Mouse (Mus musculus) adipose tissue, adult 10 weeks (tissue): Measurements from ENCODE around the gene Tmem268. TPM values are rescaled to one million over a fixed set of nuclear protein-coding genes. Genes with fewer than 3 reads are reported as not detected.

Experiments
- polyA plus RNA-seq: library from polyadenylated mRNA; stranded (reverse); fragments of 350-450 nt; fragmentation: Illumina TruSeq; extraction: RNeasy Lipid Tissue Mini Kit (QIAGEN cat#74804); gene quantifications from one replicate; pipeline ENCODE4 v1.2.3, GENCODE M21; 2014; ENCODE audit warnings: low read depth, low replicate concordance

Gene Tmem268
- 14.1 TPM for polyA plus RNA-seq

DNA sequence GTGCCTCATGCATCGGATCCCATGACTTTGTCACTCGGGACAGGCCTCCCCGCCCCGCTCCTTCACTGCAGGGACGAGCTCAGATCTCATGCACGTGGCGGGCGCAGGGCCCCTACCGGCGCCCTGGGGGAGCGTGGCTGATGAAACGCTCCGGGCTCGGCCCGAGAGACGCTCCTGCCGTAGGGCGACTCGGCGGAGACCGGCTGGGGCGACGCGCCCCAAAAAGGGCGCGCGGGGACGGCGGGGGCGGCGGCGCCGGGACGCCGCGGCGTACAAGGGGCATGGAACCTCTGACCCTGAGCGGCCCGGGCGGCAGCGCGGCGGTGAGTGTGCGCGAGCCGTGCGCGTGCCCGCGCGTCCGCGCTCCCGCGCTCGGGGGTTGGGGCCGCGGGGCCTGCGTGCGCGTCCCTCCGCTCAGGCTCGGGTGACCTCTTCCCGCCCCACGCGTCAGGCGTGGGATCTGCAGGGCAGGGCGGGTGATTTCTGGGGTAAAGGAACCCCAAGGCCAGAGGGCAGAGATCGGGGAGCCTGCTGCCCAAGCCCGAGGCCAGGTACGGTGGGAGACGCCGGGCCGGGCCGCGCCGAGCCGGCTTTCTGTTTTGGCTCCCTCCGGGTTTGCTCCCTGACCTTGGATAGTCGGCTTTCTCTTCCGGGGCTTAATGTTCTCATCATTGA lies at the start of gene Tmem268:
TSS of gene Tmem268 (plus strand) at position 375 of the 675 bp plus-strand sequence.

DNA sequence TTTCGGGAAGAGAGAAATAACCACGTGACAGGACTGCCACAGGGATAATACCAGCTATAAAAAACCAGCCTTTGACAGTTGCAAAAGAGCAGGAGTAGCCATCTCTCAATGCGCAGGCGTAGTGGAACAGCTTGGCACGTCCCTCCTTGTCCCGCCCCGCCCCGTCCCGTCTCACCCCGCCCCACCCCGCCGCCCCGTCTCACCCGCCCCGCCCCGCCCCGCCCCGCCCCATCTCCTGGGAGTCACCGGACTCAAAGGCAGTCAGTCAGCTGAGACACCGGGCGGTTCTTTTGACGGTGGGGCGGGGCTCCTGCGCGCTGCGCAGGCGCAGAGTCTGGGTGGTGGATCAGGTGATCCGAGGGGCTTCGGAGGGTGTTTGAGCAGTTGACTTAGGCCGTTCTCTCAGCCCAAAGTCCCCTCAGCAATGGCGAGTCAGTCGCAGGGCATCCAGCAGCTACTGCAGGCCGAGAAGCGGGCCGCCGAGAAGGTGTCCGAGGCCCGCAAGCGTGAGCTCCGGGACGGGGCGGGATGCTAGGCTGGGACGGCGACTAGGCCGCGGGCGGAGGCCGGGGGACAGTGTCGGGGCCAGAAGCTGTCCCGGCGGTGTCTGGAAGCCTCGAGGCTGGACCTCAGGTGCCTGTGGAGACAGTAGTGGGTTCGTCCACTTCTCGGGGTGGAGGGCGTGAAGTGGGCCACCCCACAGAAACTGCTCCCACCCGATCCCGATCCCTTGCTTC lies 13.9 kb upstream of the Tmem268 start, which contains the start of gene Atp6v1g1:
TSS of gene Atp6v1g1 (plus strand) at position 279 of the 737 bp plus-strand sequence.

GRCm38 (mm10) chr4:63604945-63605344 lies 46.4 kb downstream of the Tmem268 start, which contains the start of gene Gm11213:
Gene Gm11213 (minus strand): TSS chr4:63605261.

GRCm38 (mm10) chr4:63622378-63622835 lies 63.8 kb downstream of the Tmem268 start, which contains the start of gene Tex48:
Gene Tex48 (minus strand): TSS chr4:63622428.

Other genes starting within 250 kb of the Tmem268 start
- 124 TPM for gene Orm1, start 214.2 kb upstream of the Tmem268 start, polyA plus RNA-seq
- 7.1 TPM for gene Orm3, start 202.6 kb upstream of the Tmem268 start, polyA plus RNA-seq
- 0.61 TPM for gene Orm2, start 196.3 kb upstream of the Tmem268 start, polyA plus RNA-seq
- gene Akna, start 155.4 kb upstream of the Tmem268 start, polyA plus RNA-seq: 5.3 TPM
- 13.9 TPM for gene Whrn, start 62.8 kb upstream of the Tmem268 start, polyA plus RNA-seq
- gene Atp6v1g1, start 14.0 kb upstream of the Tmem268 start, polyA plus RNA-seq: 340 TPM
- 4.1 TPM for gene Gm11213, start 46.5 kb downstream of the Tmem268 start, polyA plus RNA-seq
- gene Tex48, start 63.6 kb downstream of the Tmem268 start, polyA plus RNA-seq: 8.7 TPM
- not detected for gene Gm11214, start 104.6 kb downstream of the Tmem268 start, polyA plus RNA-seq
- gene Tnfsf15, start 186.3 kb downstream of the Tmem268 start, polyA plus RNA-seq: 0.17 TPM